In genomic region chrX:106839591-106839990, GRCm38 (mm10) we compare ENCODE assay signal across 10 mouse cellular contexts. TPM values are rescaled to one million over a fixed set of nuclear protein-coding genes. Genes with fewer than 3 reads are reported as not detected.
A peak's percentile ranks its signal among the peaks of the same experiment; 100 is the strongest.
DNase-seq lines count a peak whose midpoint lies in the region; ATAC-seq and TF ChIP-seq lines count a peak whose summit lies in the region.
"Had no signal": no experiment of that assay in that cellular context is flagged by ENCODE, and none has a peak within 500 bp of the region (broad histone marks: within the 10 kb centered on the region; RNA-seq: fewer than 3 reads in every experiment).

No protein-coding gene starts in this region.

- H3K9me3 ChIP-seq in heart, embryonic 10.5 days, result peaks cover 5% of the 10 kb centered on the region; the same call in 1 of the 2 replicates
- peaks cover 11% of the 10 kb centered on the region; the same call in 1 of the 2 replicates for H3K9me3 ChIP-seq in limb, embryonic 14.5 days (ENCODE audit: control insufficient read depth, low read length)

- no peak for TF ChIP-seq CTCF in lung, adult 2 months (IDR thresholded peaks at IDR 0.05; ENCODE audit: insufficient read depth, low read length)

- TF ChIP-seq POLR2A in lung, adult 2 months (IDR thresholded peaks at IDR 0.05; ENCODE audit: borderline replicate concordance, extremely low read depth, low read depth, low read length), result no peak
- no peak for TF ChIP-seq POLR2A in limb, embryonic 14.5 days (IDR thresholded peaks at IDR 0.05; ENCODE audit: borderline replicate concordance, extremely low read depth, insufficient read depth, insufficient read length)

- no peak overlapping the region for H3K4me3 ChIP-seq in lung, adult 2 months (replicated peaks; ENCODE audit: extremely low read depth, low read depth, low read length)
- no peak overlapping the region for H3K4me3 ChIP-seq in heart, embryonic 10.5 days
- H3K4me3 ChIP-seq in limb, embryonic 14.5 days (replicated peaks; ENCODE audit: low read length), result peak overlapping the region; percentile 30

- H3K27ac ChIP-seq in heart, embryonic 10.5 days, result peak overlapping the region; percentile 42; the same call in 1 of the 2 replicates
- peak overlapping the region; percentile 63; the same call in 1 of the 2 replicates for H3K27ac ChIP-seq in limb, embryonic 14.5 days (replicated peaks; ENCODE audit: low read depth, low read length)

- peak overlapping the region; percentile 28 for H3K9ac ChIP-seq in limb, embryonic 14.5 days (ENCODE audit: low read depth, low read length, severe bottlenecking)

- H3K36me3 ChIP-seq in heart, embryonic 10.5 days, result no peaks in the 10 kb centered on the region
- H3K36me3 ChIP-seq in limb, embryonic 14.5 days (ENCODE audit: control insufficient read depth, insufficient read depth, low read length), result no peaks in the 10 kb centered on the region

- 59% methylated on average over 5 of the region's 5 CpGs for WGBS in lung, adult 2 months
- 49% methylated on average over 5 of the region's 5 CpGs for WGBS in heart, embryonic 10.5 days
- WGBS in limb, embryonic 14.5 days, result 48% methylated on average over 5 of the region's 5 CpGs

- H3K4me2 ChIP-seq in limb, embryonic 14.5 days (replicated peaks; ENCODE audit: low read depth, low read length, severe bottlenecking), result peak overlapping the region; percentile 39

- no peaks in the 10 kb centered on the region for H3K4me1 ChIP-seq in lung, adult 2 months (ENCODE audit: control insufficient read depth, insufficient read depth, low read length)
- H3K4me1 ChIP-seq in heart, embryonic 10.5 days, result no peaks in the 10 kb centered on the region
- H3K4me1 ChIP-seq in limb, embryonic 14.5 days (ENCODE audit: control insufficient read depth, insufficient read depth, low read length), result peaks cover 7% of the 10 kb centered on the region; the same call in 1 of the 2 replicates

- DNase-seq in lung, adult 18-20 months, result peak; percentile 3
- DNase-seq in lung, adult 2 months, result no peak
- no peak for DNase-seq in heart, embryonic 10.5 days (ENCODE audit: low spot score)
- DNase-seq in limb, embryonic 14.5 days (ENCODE audit: low spot score), result peak; percentile 40
- no peak for DNase-seq in cerebellum, postnatal 14 days
- no peak for DNase-seq in spleen, postnatal 4 days (ENCODE audit: low spot score in 2 of 2)
- no peak for DNase-seq in adrenal gland, adult 8-10 months
- no peak for DNase-seq in frontal cortex, postnatal 14 days (ENCODE audit: low spot score in 2 of 2)
- DNase-seq: kidney, adult 18-20 months had no signal

- peak; percentile 47; the same call in 1 of the 2 replicates for ATAC-seq in limb, embryonic 14.5 days (ENCODE audit: low FRiP score, low read depth)

- H3K27me3 ChIP-seq in heart, embryonic 10.5 days (ENCODE audit: insufficient read depth, poor library complexity, severe bottlenecking), result no peaks in the 10 kb centered on the region
- H3K27me3 ChIP-seq in limb, embryonic 14.5 days (ENCODE audit: control insufficient read depth, insufficient read depth, low read length), result no peaks in the 10 kb centered on the region

RNA-seq across cellular contexts. Expression of gene Rtl3, which starts 0.9 kb away (rescaled TPM):
- polyA plus RNA-seq in lung, adult 2 months (2012; rRNA removed), result 0.19 and 0.50 TPM in 2 replicates
- polyA plus RNA-seq in heart, embryonic 10.5 days (2016; fragmentation: Nextera tagmentation; extraction: Ambion mirVana), result 1.5 and 3.0 TPM in 2 replicates
- polyA plus RNA-seq in limb, embryonic 14.5 days (2012; rRNA removed), result 130 and 150 TPM in 2 replicates
- 89.8 and 99.1 TPM in 2 replicates for polyA plus RNA-seq in limb, embryonic 14.5 days (2014; fragmentation: Nextera tagmentation; extraction: Ambion mirVana)
- total RNA-seq in adrenal gland, adult 8-10 months (2022), result under 1 TPM in 3 of 4 experiments, not detected in 1; 0.15 to 0.16 (median 0.15) TPM
- total RNA-seq: left cerebral cortex, adult 18-20 months had no signal

Comparison
In these comparisons a context has a peak if more than half of its experiments do, and no peak if none do; other contexts are left out.
1. DNase-seq: peak in lung, adult 18-20 months (2 of 2) and limb, embryonic 14.5 days (single experiment); none in lung, adult 2 months (single experiment), heart, embryonic 10.5 days (single experiment), cerebellum, postnatal 14 days (0 of 2), spleen, postnatal 4 days (0 of 2), adrenal gland, adult 8-10 months (single experiment) and frontal cortex, postnatal 14 days (0 of 2).
2. RNA of gene Rtl3, which starts 0.9 kb away (polyA plus RNA-seq): 89.8 to 150 TPM in limb, embryonic 14.5 days; 1.5 to 3.0 TPM in heart, embryonic 10.5 days and 0.19 to 0.50 TPM in lung, adult 2 months; every median in the first group is over 10 times any median in the second.